8 mouse cellular contexts compared by ENCODE assay signal in the genomic region with DNA sequence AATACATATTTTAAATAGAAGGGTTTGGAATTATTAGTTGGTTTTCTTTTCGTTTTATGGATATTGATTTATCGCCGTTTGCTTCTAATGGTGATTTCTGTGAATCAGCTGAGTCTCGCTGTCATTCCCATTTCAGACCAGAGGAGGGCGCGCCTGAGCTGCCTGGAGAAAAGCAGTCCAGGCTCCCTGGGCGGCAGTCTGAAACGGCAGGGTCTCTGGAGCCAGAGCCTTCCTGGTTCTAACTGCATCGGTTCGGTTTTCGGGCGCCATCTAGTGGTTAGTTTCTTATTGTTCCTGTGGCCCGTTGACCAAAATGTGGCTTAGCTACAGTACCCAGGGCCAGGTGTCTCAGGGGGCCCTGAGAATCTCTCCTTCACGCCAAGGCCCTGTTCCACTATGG. TPM values are rescaled to one million over a fixed set of nuclear protein-coding genes. Genes with fewer than 3 reads are reported as not detected.
DNase-seq lines count a peak whose midpoint lies in the region; ATAC-seq lines count a peak whose summit lies in the region.

No protein-coding gene starts in this region.

- H3K9me3 ChIP-seq in hindbrain, embryonic 15.5 days, result no peaks in the 10 kb centered on the region

- H3K9ac ChIP-seq in hindbrain, embryonic 15.5 days, result no peak overlapping the region

- H3K4me1 ChIP-seq in hindbrain, embryonic 15.5 days (replicated peaks), result no peaks in the 10 kb centered on the region

- ATAC-seq in hindbrain, embryonic 15.5 days (ENCODE audit: low FRiP score, low read depth), result peak; percentile 83

- no peak overlapping the region for H3K4me3 ChIP-seq in hindbrain, embryonic 15.5 days

- no peaks in the 10 kb centered on the region for H3K27me3 ChIP-seq in hindbrain, embryonic 15.5 days

- no peak overlapping the region for H3K4me2 ChIP-seq in hindbrain, embryonic 15.5 days

- 5% methylated on average over 14 of the region's 14 CpGs for WGBS in hindbrain, embryonic 15.5 days

- no peak overlapping the region for H3K27ac ChIP-seq in hindbrain, embryonic 15.5 days (replicated peaks)

- DNase-seq in WW6 (ENCODE audit: low read depth, low spot score), result peak; percentile 83
- DNase-seq in cerebellum, postnatal 4 days (ENCODE audit: low spot score in 2 of 2), result peak; percentile 87 to 94
- peak; percentile 94 for DNase-seq in gastrocnemius, adult 18-20 months (ENCODE audit: low spot score)
- peak; percentile 85 to 87 for DNase-seq in layer of hippocampus, postnatal 36 days
- DNase-seq in lung, postnatal 25 days (ENCODE audit: low spot score), result peak; percentile 94
- DNase-seq in retina, postnatal 1 day, result peak; percentile 96
- peak; percentile 92 for DNase-seq in thymus, postnatal 4 days

- no peaks in the 10 kb centered on the region for H3K36me3 ChIP-seq in hindbrain, embryonic 15.5 days

RNA-seq across cellular contexts. Expression of gene Slc29a3, which starts 7.8 kb away (rescaled TPM):
- 1 to 10 TPM; 2.7 to 2.8 TPM for total RNA-seq in gastrocnemius, adult 18-20 months (2021)
- 10.9 and 12.2 TPM in 2 replicates for polyA plus RNA-seq in hindbrain, embryonic 15.5 days (2015; fragmentation: Nextera tagmentation; extraction: Ambion mirVana)
- total RNA-seq in layer of hippocampus, postnatal 36 days (2021), result 10 to 100 TPM; 14.2 to 17.7 TPM

Comparison
In these comparisons a context has a peak if more than half of its experiments do, and no peak if none do; other contexts are left out.
1. RNA of gene Slc29a3, which starts 7.8 kb away (total RNA-seq): 14.2 to 17.7 TPM in layer of hippocampus, postnatal 36 days; 2.7 to 2.8 TPM in gastrocnemius, adult 18-20 months; every median in the first group is over 4 times any median in the second.
2. Peak in every context shown above with its lines, with median percentiles within 50 percentile points of each other: DNase-seq.